In the genomic region with DNA sequence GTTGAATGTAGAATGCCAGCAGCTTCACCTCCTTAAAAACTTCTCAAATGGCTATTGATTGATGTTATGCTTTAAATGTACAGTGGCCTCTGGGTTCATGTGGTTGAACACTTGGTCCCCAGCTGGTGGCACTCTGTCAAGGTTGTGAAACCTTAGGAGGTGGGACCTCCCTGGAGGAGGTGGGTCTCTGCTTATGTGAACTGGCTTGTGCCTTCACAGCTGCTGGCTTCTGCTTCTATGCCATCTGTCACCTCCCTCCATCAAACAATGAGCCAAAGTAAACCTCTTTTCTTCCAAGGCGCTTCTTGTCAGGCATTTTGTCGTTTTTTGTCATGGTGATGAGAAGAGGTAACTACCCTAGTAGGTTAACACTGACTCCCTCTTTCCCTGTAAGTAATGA, we compare ENCODE assay signal across 9 mouse cellular contexts. TPM values are rescaled to one million over a fixed set of nuclear protein-coding genes. Genes with fewer than 3 reads are reported as not detected.
DNase-seq lines count a peak whose midpoint lies in the region; ATAC-seq lines count a peak whose summit lies in the region.
"Had no signal": no experiment of that assay in that cellular context is flagged by ENCODE, and none has a peak within 500 bp of the region (broad histone marks: within the 10 kb centered on the region; RNA-seq: fewer than 3 reads in every experiment).

No protein-coding gene starts in this region.

- peak; percentile 9 for DNase-seq in embryo, embryonic 10 days (ENCODE audit: low spot score)
- DNase-seq in embryo, embryonic 9.5 days (ENCODE audit: extremely low spot score), result no peak
- no peak for DNase-seq in limb, embryonic 10.5 days (ENCODE audit: low spot score)
- no peak for DNase-seq in right cerebral cortex, postnatal 25 days
- DNase-seq in urinary bladder, postnatal 25 days (ENCODE audit: low spot score), result no peak

- no peaks in the 10 kb centered on the region for H3K36me3 ChIP-seq in limb, embryonic 13.5 days
- 0 out of 2 replicates have a peak, but pooled peaks cover under 1% of the 10 kb centered on the region for H3K36me3 ChIP-seq in limb, embryonic 10.5 days
- H3K36me3 ChIP-seq: forebrain, embryonic 10.5 days had no signal

- 0 out of 2 replicates have a peak, but pooled peaks have one; percentile 66 for ATAC-seq in limb, embryonic 13.5 days (ENCODE audit: low FRiP score, low read depth)
- peak; percentile 71 for ATAC-seq in granulocyte monocyte progenitor cell, adult 5-6 weeks (replicated peaks; ENCODE audit: poor library complexity, severe bottlenecking)
- peak; percentile 50 for ATAC-seq in megakaryocyte progenitor cell, adult 5-6 weeks (replicated peaks; ENCODE audit: poor library complexity)

- 63% methylated on average over 2 of the region's 2 CpGs for WGBS in limb, embryonic 13.5 days
- 54% methylated on average over 2 of the region's 2 CpGs for WGBS in limb, embryonic 10.5 days

- H3K4me2 ChIP-seq in limb, embryonic 13.5 days (replicated peaks), result no peak overlapping the region

- no peak overlapping the region for H3K4me3 ChIP-seq in limb, embryonic 13.5 days
- no peak overlapping the region for H3K4me3 ChIP-seq in limb, embryonic 10.5 days
- H3K4me3 ChIP-seq: forebrain, embryonic 10.5 days had no signal

- H3K27ac ChIP-seq in limb, embryonic 13.5 days, result no peak overlapping the region
- H3K27ac ChIP-seq in limb, embryonic 10.5 days, result no peak overlapping the region
- H3K27ac ChIP-seq: forebrain, embryonic 10.5 days had no signal

- no peaks in the 10 kb centered on the region for H3K9me3 ChIP-seq in limb, embryonic 13.5 days
- H3K9me3 ChIP-seq in limb, embryonic 10.5 days (replicated peaks), result no peaks in the 10 kb centered on the region
- H3K9me3 ChIP-seq: forebrain, embryonic 10.5 days had no signal

- H3K27me3 ChIP-seq in limb, embryonic 13.5 days, result no peaks in the 10 kb centered on the region
- H3K27me3 ChIP-seq in limb, embryonic 10.5 days (ENCODE audit: low read depth, poor library complexity, severe bottlenecking), result no peaks in the 10 kb centered on the region

- H3K9ac ChIP-seq in limb, embryonic 13.5 days, result no peak overlapping the region

- H3K4me1 ChIP-seq in limb, embryonic 13.5 days, result no peaks in the 10 kb centered on the region
- H3K4me1 ChIP-seq in limb, embryonic 10.5 days, result no peaks in the 10 kb centered on the region
- H3K4me1 ChIP-seq: forebrain, embryonic 10.5 days had no signal

RNA-seq across cellular contexts. Expression of gene Arl8b, which starts 13.8 kb away (rescaled TPM):
- 65.2 and 72.2 TPM in 2 replicates for polyA plus RNA-seq in limb, embryonic 13.5 days (2015; fragmentation: Nextera tagmentation; extraction: Ambion mirVana)
- polyA plus RNA-seq in limb, embryonic 10.5 days (2016; fragmentation: Nextera tagmentation; extraction: Ambion mirVana), result 55.1 and 64.3 TPM in 2 replicates
- total RNA-seq in granulocyte monocyte progenitor cell, adult 5-6 weeks (2014; fragmentation: Nextera tagmentation), result 96.8 and 113 TPM in 2 replicates
- total RNA-seq in granulocyte monocyte progenitor cell, adult 5-6 weeks (2017), result 59.2 and 91.6 TPM in 2 replicates
- total RNA-seq in megakaryocyte progenitor cell, adult 5-6 weeks (2015), result 224 and 271 TPM in 2 replicates
- 71.1 and 83.9 TPM in 2 replicates for total RNA-seq in megakaryocyte progenitor cell, adult 5-6 weeks (2017)

RNA-seq across cellular contexts. Expression of gene Edem1, which starts 31.7 kb away (rescaled TPM):
- 15.8 and 20.9 TPM in 2 replicates for polyA plus RNA-seq in limb, embryonic 13.5 days (2015; fragmentation: Nextera tagmentation; extraction: Ambion mirVana)
- 19.7 and 21.5 TPM in 2 replicates for polyA plus RNA-seq in limb, embryonic 10.5 days (2016; fragmentation: Nextera tagmentation; extraction: Ambion mirVana)
- 70.0 and 110 TPM in 2 replicates for total RNA-seq in granulocyte monocyte progenitor cell, adult 5-6 weeks (2014; fragmentation: Nextera tagmentation)
- total RNA-seq in granulocyte monocyte progenitor cell, adult 5-6 weeks (2017), result 53.6 and 60.7 TPM in 2 replicates
- 91.7 and 103 TPM in 2 replicates for total RNA-seq in megakaryocyte progenitor cell, adult 5-6 weeks (2015)
- total RNA-seq in megakaryocyte progenitor cell, adult 5-6 weeks (2017), result 55.6 and 63.2 TPM in 2 replicates
